Mouse (Mus musculus) small intestine, adult 2 months (tissue): Measurements from ENCODE around the gene Hist1h1a. TPM values are rescaled to one million over a fixed set of nuclear protein-coding genes. Genes with fewer than 3 reads are reported as not detected.
"Not testable (repeated sequence)": the region's sequence is repeated elsewhere in the genome, so short reads cannot be mapped to it uniquely, and the experiment has no call there.

Experiments
- H3K27ac ChIP-seq: fragments of 200-500 bp; 2 replicates; pipeline ENCODE4 v1.5.1; 2012; ENCODE audit warnings: low read depth, low read length, control low read depth, inconsistent platforms; ENCODE audit not compliant: insufficient read depth
- H3K27me3 ChIP-seq: fragments of 200-500 bp; 2 replicates; pipeline ENCODE4 v1.6.1; 2012; ENCODE audit warnings: mild to moderate bottlenecking, moderate library complexity, low read length, inconsistent platforms; ENCODE audit not compliant: control insufficient read depth, insufficient read depth
- H3K36me3 ChIP-seq: fragments of 200-500 bp; 2 replicates; pipeline ENCODE4 v1.6.1; 2012; ENCODE audit warnings: mild to moderate bottlenecking, low read length, control low read depth, inconsistent platforms; ENCODE audit not compliant: control insufficient read depth, insufficient read depth
- H3K4me1 ChIP-seq: fragments of 200-500 bp; 2 replicates; pipeline ENCODE4 v1.6.1; 2012; ENCODE audit warnings: low read length, inconsistent platforms, mixed read lengths; ENCODE audit not compliant: control insufficient read depth, insufficient read depth, insufficient read length
- H3K4me3 ChIP-seq: fragments of 200-500 bp; 2 replicates; pipeline ENCODE4 v1.5.1; 2012; ENCODE audit warnings: low read depth, mild to moderate bottlenecking, control low read depth, inconsistent platforms, low read length, moderate library complexity
- CTCF ChIP-seq: fragments of 200-500 bp; IDR thresholded peaks from 2 replicates; pipeline ENCODE4 v1.5.1; 2012; ENCODE audit warnings: low read depth, mild to moderate bottlenecking, control low read depth, inconsistent platforms, low read length, moderate library complexity, mixed read lengths; ENCODE audit not compliant: insufficient replicate concordance, insufficient read length; ENCODE audit errors: extremely low read depth
- POLR2A ChIP-seq: fragments of 200-500 bp; IDR thresholded peaks from 2 replicates; pipeline ENCODE4 v1.6.1; 2012; ENCODE audit warnings: low read depth, mild to moderate bottlenecking, control low read depth, inconsistent platforms, low read length, moderate library complexity
- WGBS: fragments of 180-500 bp; shearing (Covaris S2); methylation state at CpG from one replicate; pipeline ENCODE4 v1.1.7; 2018; 5-methylcytosine and 5-hydroxymethylcytosine counted together
- polyA plus RNA-seq: library from polyadenylated mRNA; depleted of rRNA; stranded (reverse); fragments of >200 nt; gene quantifications from 2 replicates; pipeline ENCODE4 v1.2.3, GENCODE M21; 2012

The Hist1h1a gene
- polyA plus RNA-seq, 1 experiment: 0.95 TPM

DNA sequence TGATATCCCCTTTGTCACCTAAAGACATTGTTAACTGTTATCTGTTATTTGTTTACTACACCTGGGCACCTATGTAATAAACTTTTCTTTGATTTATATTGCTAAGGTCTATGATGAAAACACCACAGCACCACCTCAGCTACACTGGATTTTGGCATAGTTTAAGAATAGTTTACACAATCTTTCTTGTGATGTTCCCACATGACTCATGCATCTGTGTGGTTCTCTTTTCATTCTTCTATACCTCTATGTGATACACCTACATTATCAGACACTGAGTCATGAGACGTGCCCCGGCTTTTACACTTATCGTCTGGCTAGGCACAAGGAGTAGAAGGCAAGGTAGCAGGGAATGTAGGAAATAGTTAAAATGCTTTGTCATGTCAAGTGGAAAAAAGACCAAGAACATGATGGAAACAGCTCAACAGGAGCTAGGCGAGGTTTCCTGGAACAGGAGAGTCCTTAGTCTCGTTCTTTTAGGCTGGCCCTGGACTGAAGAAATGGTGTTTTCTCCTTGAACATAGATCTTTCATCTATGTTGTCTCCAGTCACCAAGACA is 13.8 kb upstream of the Hist1h1a start:
- Histone ChIP-seq H3K4me3 (no peak overlapping the region), H3K4me1 (peaks cover 3% of the 10 kb centered on the region; the same call in 1 of the 2 replicates), H3K27me3 (no peaks in the 10 kb centered on the region), H3K27ac (no peak overlapping the region), H3K36me3 (no peaks in the 10 kb centered on the region)
- WGBS: 94% methylated on average over 5 of the region's 5 CpGs
- no peak for TF ChIP-seq POLR2A
- no peak for TF ChIP-seq CTCF

GRCm38 (mm10) chr13:23750839-23751477 is 12.5 kb upstream of the Hist1h1a start, which contains the start of gene Hist1h2ab:
Hist1h2ab (plus strand) TSS chr13:23751126.
- H3K27me3 ChIP-seq, H3K36me3 ChIP-seq, H3K4me1 ChIP-seq: not testable (repeated sequence)
- peak; percentile 32; the same call in 1 of the 2 replicates for TF ChIP-seq POLR2A
- Histone ChIP-seq H3K27ac (peak within 1 kb of the TSS; percentile 97), H3K4me3 (peak within 1 kb of the TSS; percentile 61)
- WGBS: 1% methylated on average over 35 of the region's 47 CpGs

DNA sequence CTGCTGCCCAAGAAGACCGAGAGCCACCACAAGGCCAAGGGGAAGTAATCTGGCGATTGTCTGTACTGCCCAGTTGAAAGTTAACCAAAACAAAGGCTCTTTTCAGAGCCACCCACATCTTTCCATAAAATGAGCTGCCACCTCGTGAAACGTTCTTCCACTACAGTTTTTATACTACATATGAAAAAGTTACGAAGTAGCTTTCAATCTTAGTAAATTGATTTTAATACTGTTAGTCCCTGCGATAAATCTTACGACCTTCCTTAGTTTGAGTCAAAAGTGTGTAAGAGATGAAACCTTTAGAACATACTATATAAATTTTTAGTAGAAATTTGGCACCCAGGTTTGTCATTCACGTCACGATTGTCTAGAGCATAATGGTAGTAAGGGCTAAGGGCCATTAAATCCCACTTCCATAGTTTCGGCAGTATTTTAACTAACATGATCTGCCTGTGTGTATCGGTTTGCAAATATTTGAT is 11.9 kb upstream of the Hist1h1a start:
- no peaks in the 10 kb centered on the region for H3K36me3 ChIP-seq
- no peaks in the 10 kb centered on the region for H3K27me3 ChIP-seq
- peak overlapping the region; percentile 97 for H3K27ac ChIP-seq
- peak overlapping the region; percentile 61 for H3K4me3 ChIP-seq
- H3K4me1 ChIP-seq: peaks cover 3% of the 10 kb centered on the region; the same call in 1 of the 2 replicates
- 2% methylated on average over 11 of the region's 11 CpGs for WGBS
- TF ChIP-seq POLR2A: no peak
- TF ChIP-seq CTCF: no peak

- under 1% methylated on average over 20 of the region's 47 CpGs for WGBS
- peak within 1 kb of the TSS; percentile 97 for H3K27ac ChIP-seq
- not testable (repeated sequence) for H3K4me1 ChIP-seq
Measured at GRCm38 (mm10) chr13:23752067-23752741, 11.3 kb upstream of the Hist1h1a start, which contains the start of gene Hist1h3b. Hist1h3b (plus strand) TSS chr13:23752267.

DNA sequence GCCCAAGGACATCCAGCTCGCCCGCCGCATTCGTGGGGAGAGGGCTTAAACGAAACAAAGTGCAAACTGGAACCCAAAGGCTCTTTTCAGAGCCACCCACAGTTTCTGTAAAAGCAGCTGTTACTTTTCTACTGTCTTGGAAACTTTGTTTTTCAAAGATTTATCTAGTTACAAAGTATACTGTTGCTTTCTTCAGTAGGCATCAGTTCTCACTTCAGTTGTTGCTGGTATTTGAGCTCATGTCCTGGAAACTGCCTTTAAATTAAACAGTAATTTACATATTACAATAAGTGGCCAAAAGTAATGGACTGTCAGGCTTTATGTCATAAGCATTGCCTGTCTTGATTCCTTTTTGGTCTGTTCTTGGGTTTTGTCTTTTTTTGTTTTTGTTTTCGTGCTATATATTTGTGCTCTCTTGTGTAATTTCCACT is 10.7 kb upstream of the Hist1h1a start:
- TF ChIP-seq POLR2A (no peak), CTCF (no peak)
- H3K27me3 ChIP-seq: no peaks in the 10 kb centered on the region
- peaks cover 5% of the 10 kb centered on the region; the same call in 1 of the 2 replicates for H3K4me1 ChIP-seq
- H3K36me3 ChIP-seq: no peaks in the 10 kb centered on the region
- WGBS: 12% methylated on average over 6 of the region's 6 CpGs
- H3K27ac ChIP-seq: no peak overlapping the region
- peak overlapping the region; percentile 39 for H3K4me3 ChIP-seq

More at GRCm38 (mm10) chr13:23752067-23752741, 11.3 kb upstream of the Hist1h1a start, which contains the start of gene Hist1h3b:
- H3K4me3 ChIP-seq: peak within 1 kb of the TSS; percentile 61
- H3K36me3 ChIP-seq, H3K27me3 ChIP-seq: not testable (repeated sequence)

DNA sequence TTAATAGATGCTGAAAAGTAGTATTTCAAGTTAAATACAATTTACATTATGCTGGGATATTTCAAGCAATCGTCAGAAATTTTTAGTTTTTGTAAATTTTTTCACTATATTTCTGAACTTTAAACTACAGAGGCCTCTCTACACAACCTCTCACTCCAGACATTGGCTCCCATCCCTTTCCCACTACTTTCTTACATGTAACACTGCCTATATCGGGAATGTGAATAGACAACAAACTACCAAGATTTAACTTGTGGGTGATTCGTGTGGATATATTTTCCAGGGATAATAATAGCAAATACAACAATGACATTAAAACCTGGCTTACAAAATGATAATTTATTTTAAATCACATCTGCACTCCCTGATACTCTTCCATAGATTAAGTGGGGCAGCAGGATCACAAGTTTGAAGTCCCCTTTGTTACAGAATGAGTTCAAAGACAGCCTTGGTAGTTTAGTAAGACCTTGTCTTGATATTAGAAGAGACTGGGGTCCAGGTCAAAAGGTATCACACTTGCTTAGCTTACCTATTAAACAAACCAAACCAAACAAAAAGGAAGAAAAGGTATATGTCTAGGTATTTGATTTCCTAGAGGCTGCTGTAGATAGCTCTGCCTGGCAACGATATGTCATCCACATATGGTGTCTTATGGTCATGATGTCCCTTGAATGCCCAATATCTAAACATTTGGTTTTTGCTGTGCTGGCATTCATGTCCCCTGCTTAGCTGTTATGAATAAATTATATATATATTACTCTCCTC is 10.0 kb upstream of the Hist1h1a start:
- 57% methylated on average over 4 of the region's 4 CpGs for WGBS
- no peak for TF ChIP-seq CTCF
- no peak for TF ChIP-seq POLR2A
- no peak overlapping the region for H3K4me3 ChIP-seq
- H3K36me3 ChIP-seq: no peaks in the 10 kb centered on the region
- H3K27me3 ChIP-seq: no peaks in the 10 kb centered on the region
- no peak overlapping the region for H3K27ac ChIP-seq
- peaks cover 5% of the 10 kb centered on the region; the same call in 1 of the 2 replicates for H3K4me1 ChIP-seq
